Mouse (Mus musculus): ENCODE results near the gene Tmem108.
A peak's percentile ranks its signal among the peaks of the same experiment; 100 is the strongest.

The Tmem108 gene

GRCm38 (mm10) chr9:103721081-103721480, 40.6 kb downstream of the Tmem108 start:
- no peak for DNase-seq (ENCODE audit: low spot score in 2 of 2)

- no peak for DNase-seq (ENCODE audit: low spot score in 2 of 2)
These were observed 41.6 kb downstream of the Tmem108 start for GRCm38 (mm10) chr9:103720021-103720420.

GRCm38 (mm10) chr9:103716002-103716401, 45.6 kb downstream of the Tmem108 start:
- no peak for DNase-seq (ENCODE audit: low spot score in 2 of 2)

- no peak for DNase-seq (ENCODE audit: low spot score in 2 of 2)
These were observed 46.3 kb downstream of the Tmem108 start for GRCm38 (mm10) chr9:103715352-103715751.

GRCm38 (mm10) chr9:103713230-103713629, 48.4 kb downstream of the Tmem108 start:
- no peak for DNase-seq (ENCODE audit: low spot score in 2 of 2)

- peak in 1 of 2 experiments; percentile 13 for DNase-seq (ENCODE audit: low spot score in 2 of 2)
These were observed 48.9 kb downstream of the Tmem108 start for GRCm38 (mm10) chr9:103712711-103713110.

- no peak for DNase-seq (ENCODE audit: low spot score in 2 of 2)
These were observed 51.9 kb downstream of the Tmem108 start for GRCm38 (mm10) chr9:103709694-103710093.

- DNase-seq (ENCODE audit: low spot score in 2 of 2), result peak; percentile 58 to 76
These were observed 53.0 kb downstream of the Tmem108 start for GRCm38 (mm10) chr9:103708514-103709173.

GRCm38 (mm10) chr9:103707857-103708256, 53.8 kb downstream of the Tmem108 start:
- DNase-seq (ENCODE audit: low spot score in 2 of 2), result no peak

- no peak for DNase-seq (ENCODE audit: low spot score in 2 of 2)
These were observed 54.4 kb downstream of the Tmem108 start for GRCm38 (mm10) chr9:103707000-103707790.

- no peak for DNase-seq (ENCODE audit: low spot score in 2 of 2)
These were observed 55.9 kb downstream of the Tmem108 start for GRCm38 (mm10) chr9:103705717-103706116.

- DNase-seq (ENCODE audit: low spot score in 2 of 2), result no peak
These were observed 58.6 kb downstream of the Tmem108 start for GRCm38 (mm10) chr9:103703014-103703413.

GRCm38 (mm10) chr9:103702452-103702851, 59.2 kb downstream of the Tmem108 start:
- no peak for DNase-seq (ENCODE audit: low spot score in 2 of 2)

GRCm38 (mm10) chr9:103701448-103701847, 60.2 kb downstream of the Tmem108 start:
- DNase-seq (ENCODE audit: low spot score in 2 of 2), result no peak

GRCm38 (mm10) chr9:103700240-103700639, 61.4 kb downstream of the Tmem108 start:
- no peak for DNase-seq (ENCODE audit: low spot score in 2 of 2)

GRCm38 (mm10) chr9:103696967-103697366, 64.7 kb downstream of the Tmem108 start:
- DNase-seq (ENCODE audit: low spot score in 2 of 2), result peak in 1 of 2 experiments; percentile 8

- no peak for DNase-seq (ENCODE audit: low spot score in 2 of 2)
These were observed 67.8 kb downstream of the Tmem108 start for GRCm38 (mm10) chr9:103693826-103694225.

GRCm38 (mm10) chr9:103692699-103693098, 68.9 kb downstream of the Tmem108 start:
- no peak for DNase-seq (ENCODE audit: low spot score in 2 of 2)

- no peak for DNase-seq (ENCODE audit: low spot score in 2 of 2)
These were observed 69.8 kb downstream of the Tmem108 start for GRCm38 (mm10) chr9:103691847-103692246.

GRCm38 (mm10) chr9:103690446-103690845, 71.2 kb downstream of the Tmem108 start:
- DNase-seq (ENCODE audit: low spot score in 2 of 2), result no peak

- no peak for DNase-seq (ENCODE audit: low spot score in 2 of 2)
These were observed 71.9 kb downstream of the Tmem108 start for GRCm38 (mm10) chr9:103689697-103690096.

- no peak for DNase-seq (ENCODE audit: low spot score in 2 of 2)
These were observed 72.6 kb downstream of the Tmem108 start for GRCm38 (mm10) chr9:103689006-103689405.

GRCm38 (mm10) chr9:103687130-103687529, 74.5 kb downstream of the Tmem108 start:
- DNase-seq (ENCODE audit: low spot score in 2 of 2), result no peak
